Mouse (Mus musculus) hematopoietic stem cell, adult 5-6 weeks (primary cell): Measurements from ENCODE around the gene Prr5l. TPM values are rescaled to one million over a fixed set of nuclear protein-coding genes. Genes with fewer than 3 reads are reported as not detected.

Experiments
- ATAC-seq, 2 experiments: fragments of 125-278 bp in 1 of 2; replicated peaks in 1 of 2; 2 replicates each; pipeline ENCODE4 v1.8.0; 2016 to 2017; ENCODE audit warnings: inconsistent platforms in 2 of 2, mild to moderate bottlenecking in 2 of 2, moderate number of reproducible peaks in 2 of 2, low read depth in 1 of 2, moderate TSS enrichment in 1 of 2; ENCODE audit not compliant: low FRiP score in 2 of 2, poor library complexity in 2 of 2, severe bottlenecking in 2 of 2, insufficient read depth in 1 of 2, low TSS enrichment in 1 of 2
- total RNA-seq: library from RNA; stranded (forward); fragments of 172-1452, 232-1000 nt; gene quantifications from 2 replicates; pipeline ENCODE4 v1.2.3, GENCODE M21; 2017

Gene Prr5l
- 0.69 and 2.2 TPM in 2 replicates for total RNA-seq

DNA sequence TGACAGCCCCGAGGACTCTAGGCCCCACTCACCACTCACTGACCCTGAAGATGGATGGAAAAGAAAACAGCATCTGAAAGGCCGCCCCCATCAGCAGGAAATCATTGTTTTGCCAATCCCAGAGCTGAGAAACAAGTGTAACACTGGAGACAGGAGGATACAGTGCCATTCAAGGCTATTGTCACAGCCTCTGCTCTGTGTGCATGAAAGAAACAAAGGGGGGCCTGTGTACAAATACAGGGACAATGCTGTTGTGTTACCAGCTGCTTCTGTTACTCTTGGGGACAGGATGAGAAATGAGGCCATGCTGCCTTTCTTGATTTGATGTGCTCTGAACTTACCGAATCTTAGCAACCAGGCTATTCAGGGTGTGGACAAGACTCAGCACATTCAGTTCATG is at the start of gene Prr5l:
Prr5l (minus strand) TSS at position 30 of the 400 bp plus-strand sequence.
- no peak for ATAC-seq

DNA sequence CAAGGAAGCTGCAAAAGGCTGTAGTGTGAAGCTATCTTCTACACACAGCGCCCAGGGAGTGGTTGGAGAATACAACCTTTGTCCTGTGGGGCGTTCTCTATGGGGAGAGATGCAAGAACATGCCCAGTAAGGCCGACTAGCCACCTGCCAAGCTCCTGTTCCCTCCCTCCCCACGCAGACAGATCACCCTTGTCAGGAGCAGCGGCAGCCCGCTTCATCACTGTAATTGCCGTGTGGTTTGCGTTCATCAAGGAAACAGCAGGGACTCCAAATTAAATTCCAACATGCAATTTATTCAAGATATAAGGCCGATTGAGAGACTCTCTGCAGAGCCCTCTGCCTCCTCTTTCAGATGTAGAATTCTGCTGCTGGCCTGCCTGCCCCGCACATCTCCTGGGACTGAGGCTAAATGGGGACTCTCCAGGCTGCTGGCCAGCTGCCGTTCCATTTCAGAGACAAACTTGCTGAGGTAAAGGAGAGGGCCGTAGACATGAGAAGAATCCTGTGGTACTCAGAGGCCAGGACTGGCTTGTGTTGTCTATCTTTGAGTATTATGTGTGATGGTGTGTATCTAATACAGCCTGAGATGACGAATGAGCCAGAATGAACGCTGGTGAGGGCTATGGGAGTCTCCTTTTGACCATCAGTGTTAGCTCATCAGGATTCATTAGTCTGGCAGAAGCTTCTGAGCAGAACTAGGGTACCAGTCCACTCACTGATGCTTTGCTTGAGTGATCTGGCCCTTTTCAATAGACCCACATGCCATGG is 49.5 kb upstream of the Prr5l start:
- ATAC-seq, result no peak

DNA sequence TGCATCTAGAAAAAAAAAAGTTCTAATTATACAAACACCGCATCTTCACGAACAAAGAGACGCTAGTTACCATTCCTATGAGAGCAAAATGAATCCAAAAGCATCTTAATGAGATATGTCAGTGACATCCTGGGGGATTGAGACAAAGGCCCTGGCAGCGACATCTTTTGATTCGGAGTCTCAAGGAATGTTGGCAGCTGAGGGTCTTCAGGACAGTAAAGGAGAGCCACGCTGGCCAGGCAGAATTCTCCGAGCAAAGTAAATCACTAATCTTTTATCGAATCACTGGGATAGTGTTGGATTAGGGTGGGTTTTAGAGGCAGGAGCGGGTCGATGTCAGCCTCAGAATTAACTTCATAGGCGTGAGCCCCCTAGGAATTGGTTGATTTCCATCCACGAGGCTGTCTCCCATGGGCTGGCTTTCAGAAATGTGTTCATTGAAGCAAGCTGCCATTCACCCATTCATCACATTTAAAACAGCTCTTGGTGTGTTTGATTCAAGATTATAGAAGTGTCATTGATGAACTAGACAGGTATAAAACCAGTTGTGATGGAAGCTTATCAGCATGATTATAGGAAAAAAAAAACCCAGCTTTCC is 42.9 kb upstream of the Prr5l start:
- ATAC-seq, result no peak

DNA sequence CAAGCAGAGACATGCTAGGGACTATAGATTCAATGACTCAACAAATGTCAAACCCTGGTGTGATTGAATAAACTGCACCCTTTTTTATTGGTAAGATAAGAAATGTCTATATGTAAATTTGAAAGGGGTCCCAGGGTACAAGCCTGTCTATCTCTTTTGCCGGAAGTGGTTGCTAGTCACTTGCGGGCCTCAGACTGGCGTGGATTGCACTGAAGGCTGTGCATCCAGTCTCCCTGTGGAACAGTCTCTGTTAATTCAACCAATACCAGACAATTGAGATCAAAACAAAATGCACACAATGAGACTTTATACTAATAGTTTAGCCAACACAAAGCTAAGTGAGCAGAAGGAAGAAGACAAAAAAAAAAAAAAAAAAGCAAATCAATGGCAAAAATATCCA is 42.4 kb upstream of the Prr5l start:
- no peak for ATAC-seq

DNA sequence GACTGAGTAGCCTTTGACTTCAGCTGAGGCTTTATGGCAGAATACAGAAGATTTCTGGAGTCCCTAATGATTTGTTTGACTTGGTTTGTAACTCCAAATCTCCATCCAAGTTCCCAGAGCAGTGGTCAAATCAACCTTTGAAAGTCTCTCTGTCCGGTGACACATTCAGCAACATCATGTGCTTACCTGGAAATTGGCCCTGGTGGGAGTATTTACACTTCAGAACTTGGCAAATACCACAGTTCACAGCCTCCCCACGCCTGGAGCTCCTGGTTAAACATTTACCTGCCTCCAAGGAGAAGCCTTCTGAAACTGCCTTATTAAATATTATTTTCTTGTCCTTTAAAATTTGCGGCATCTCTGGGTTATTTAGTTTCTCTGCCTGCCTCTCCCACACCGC is 40.4 kb upstream of the Prr5l start:
- no peak for ATAC-seq

DNA sequence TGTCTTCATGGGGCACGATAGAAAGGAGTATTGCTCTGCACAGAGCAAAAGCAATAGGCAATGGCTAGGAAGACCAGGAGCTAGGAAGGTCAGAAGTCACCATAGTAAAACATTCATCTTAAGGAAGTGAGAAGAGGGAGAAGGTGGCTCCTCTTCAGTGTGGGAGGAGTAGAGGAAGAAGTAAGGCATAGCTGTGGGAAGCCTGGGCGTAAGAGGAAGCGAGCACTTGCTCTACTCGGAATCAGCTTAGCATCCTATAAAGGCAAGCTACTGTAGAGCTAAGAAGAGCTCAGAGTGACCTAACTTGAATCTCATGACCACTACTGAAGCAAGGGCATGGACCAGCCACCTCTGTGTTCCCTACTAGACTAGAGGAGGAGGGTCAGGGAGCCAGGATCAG is 39.5 kb upstream of the Prr5l start:
- no peak for ATAC-seq

DNA sequence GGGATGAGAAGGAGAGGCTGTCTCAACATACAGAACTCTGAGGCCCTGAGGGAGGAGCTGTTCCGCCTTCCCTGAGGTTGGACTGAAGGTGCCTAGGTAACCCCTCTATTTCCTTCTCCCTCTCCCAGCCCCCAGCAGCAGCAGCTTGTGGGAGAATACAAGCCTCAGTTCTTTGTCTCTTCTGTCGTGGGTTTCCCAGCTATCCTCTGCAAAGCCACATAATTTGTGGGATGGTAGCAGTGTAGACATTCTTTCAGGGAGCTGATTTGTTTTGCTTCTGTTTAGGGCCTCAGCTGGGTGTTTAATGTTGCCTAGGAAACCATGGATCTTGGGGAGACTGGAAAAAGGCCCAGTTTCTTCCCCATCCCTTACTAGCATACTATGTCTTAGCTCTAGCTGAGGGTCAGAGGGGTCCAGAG is 37.3 kb upstream of the Prr5l start:
- no peak for ATAC-seq

DNA sequence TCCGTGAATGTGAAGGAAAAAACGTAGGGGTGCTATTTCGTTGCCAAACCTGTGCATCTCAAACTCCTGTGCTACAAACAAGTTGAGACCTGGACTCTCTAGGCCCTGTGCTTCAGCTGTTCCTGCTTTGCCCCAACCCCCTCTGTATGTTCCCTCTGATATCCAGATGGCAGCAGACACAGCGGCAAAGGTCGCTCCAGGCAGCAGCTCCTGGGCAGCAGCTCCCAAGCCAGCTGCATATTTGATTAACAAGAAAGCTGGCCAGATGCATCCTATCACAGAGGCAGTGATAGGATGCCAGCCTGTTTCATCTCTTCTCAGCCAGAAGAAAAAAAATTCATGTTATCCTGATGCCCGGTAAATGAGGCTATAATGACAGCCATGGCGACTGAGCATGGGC is 35.7 kb upstream of the Prr5l start:
- no peak for ATAC-seq

DNA sequence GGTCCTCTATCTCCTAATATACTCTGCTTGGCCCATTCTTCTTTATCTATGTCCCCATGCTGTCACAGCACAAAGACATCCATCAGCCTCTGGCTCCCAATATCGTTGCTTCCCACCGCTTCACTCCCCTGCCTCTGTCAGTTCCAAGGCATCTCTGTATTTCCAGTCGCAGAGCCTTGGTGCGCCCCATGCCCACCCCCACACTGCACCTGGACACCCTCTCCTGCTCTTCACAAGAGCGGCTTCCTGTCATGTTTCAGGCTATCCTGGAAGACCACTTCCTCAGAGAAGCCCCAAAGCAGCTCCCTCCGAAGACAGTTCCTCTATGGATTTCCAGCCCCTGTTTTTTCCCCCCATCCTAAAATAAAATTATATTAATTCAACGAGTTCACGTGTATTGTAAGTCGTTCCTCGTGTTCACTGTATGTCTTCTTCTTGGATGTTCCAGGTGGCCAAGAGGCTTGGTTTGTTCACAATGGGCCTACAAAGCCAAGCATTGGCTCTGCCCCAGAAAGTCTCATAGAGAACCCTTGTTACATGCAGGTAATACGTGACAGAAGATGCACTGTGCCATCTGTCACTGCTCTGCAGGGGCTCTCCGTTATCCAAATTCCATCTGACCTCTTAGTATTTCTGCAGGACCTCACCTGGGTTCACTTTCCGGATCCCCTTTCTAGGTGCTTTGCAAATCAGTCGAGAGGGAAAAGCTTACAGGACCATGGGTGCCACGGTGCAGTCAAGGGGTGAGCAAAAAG is 26.7 kb upstream of the Prr5l start:
- no peak for ATAC-seq

DNA sequence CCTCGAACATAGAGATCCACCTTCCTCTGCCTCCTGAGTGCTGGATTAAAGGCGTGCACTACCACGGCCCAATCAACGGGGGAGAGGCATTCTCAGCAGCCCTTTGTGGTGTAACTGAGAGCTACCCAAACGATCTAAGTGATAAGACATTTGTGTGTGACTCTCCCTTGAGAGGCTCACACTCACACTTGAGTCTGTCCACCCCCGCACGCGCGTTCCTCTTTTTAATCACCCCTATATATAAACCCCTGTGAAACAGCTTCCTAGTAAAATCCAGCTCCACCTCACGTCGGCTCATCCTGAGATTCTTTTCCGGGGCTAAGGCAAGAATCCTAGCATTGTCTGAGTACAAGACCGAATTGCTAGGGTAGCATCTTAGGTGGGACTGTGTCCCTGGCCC is 25.9 kb upstream of the Prr5l start:
- no peak for ATAC-seq

DNA sequence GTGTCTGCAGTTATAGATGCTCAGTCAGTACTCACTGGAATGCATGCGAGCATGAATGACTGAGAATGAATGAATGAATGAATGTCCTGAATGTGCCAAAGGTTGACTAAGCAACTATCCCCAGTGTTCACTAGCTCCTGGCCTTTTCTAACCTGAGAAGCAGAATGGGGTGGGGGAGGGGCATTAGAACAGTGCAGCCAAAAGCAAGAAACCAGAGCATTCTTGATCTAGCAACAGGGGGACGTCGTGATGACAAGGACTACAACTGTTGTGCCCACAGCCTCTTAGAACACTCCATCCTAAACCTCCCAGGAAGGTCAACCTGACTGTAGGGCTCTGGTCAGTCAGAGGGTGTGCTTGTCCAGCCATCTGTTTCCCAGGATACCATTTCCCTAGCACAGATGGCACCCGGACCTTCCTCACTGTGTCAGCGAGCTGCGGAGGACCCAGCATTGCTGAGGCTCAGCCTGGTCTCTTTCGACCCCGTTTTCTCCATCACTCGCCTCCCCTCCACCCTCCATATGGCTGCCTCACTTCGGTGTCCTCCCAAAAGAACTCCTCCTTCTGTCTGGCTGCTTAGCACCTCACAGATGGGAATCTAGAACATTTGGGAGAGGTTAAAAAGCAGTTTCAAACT is 24.7 kb upstream of the Prr5l start:
- ATAC-seq, result no peak

DNA sequence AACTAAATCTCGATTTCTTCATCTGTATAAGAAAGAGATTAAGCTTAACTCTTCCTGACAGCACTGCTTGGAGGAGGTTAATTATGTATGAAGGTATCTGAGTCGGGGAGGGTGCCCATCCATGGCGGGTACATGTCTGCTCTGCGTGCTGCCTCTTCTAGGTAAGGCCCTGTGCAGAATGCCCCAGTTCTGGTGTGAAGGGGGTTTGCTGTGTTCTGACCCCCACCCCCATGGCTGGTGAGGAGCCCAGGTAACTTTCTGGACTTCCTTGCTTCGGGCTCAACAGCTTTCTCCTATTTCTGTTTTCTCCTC is 23.5 kb upstream of the Prr5l start:
- ATAC-seq, result no peak

DNA sequence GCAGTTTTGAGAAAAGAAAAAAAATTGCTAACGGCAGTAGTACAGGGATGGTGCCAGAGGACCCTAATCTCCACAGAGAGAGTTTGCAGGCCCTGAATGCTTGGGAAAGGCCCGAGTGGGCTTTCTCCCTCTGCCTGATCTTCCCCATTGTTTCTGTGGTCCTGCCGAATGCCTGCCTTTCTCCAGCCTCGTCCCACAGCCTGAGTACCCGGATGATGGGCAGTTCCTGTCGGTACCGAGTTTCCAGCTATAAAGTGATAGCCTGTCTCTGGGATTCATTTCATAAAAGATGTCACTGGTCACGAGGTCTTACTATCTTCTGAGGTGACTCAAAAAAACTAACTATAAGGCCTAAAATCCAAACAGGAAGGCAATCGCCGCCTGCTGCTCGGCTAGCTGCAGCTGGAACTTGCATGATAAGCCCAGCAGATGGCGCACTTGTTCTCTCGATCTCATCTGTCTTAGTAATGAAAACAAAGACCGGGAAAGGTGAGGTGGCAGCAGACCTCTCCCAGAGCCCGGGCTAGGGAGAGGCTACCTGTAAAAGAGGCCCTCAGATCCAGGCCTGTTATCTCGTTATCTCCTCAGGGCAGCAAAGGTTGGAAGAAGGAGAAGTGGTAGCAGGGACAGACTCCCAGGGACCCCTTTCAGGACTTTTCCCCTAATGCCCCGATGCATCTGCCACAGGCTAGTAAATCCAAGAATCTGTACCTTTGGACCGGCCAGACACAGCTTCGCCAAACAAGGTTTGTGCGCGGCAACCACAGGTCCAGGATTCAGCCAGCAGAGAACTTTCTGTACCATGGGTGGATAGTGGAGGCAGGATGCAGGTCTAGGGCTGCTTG is 22.9 kb upstream of the Prr5l start:
- ATAC-seq, result peak; percentile 62 to 76

DNA sequence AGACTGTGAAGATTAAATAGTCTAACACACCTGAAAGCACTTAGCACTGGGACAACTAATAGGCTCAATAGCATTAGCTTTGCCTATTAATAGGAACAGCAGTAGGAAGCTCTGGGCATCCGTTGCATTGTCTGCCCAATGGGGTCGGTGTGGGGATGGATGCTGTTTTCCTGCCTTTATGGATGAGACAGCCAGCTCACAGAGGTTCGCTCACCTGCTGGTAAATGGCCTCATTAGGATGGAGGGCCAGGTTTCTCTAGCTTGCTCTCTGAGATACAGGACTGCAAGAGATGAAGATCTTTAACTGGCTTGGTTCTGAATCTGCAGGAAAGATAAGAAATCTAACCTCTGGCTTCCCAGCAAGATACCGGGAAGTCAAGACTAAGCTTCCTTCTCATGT is 19.4 kb upstream of the Prr5l start:
- ATAC-seq, result no peak

DNA sequence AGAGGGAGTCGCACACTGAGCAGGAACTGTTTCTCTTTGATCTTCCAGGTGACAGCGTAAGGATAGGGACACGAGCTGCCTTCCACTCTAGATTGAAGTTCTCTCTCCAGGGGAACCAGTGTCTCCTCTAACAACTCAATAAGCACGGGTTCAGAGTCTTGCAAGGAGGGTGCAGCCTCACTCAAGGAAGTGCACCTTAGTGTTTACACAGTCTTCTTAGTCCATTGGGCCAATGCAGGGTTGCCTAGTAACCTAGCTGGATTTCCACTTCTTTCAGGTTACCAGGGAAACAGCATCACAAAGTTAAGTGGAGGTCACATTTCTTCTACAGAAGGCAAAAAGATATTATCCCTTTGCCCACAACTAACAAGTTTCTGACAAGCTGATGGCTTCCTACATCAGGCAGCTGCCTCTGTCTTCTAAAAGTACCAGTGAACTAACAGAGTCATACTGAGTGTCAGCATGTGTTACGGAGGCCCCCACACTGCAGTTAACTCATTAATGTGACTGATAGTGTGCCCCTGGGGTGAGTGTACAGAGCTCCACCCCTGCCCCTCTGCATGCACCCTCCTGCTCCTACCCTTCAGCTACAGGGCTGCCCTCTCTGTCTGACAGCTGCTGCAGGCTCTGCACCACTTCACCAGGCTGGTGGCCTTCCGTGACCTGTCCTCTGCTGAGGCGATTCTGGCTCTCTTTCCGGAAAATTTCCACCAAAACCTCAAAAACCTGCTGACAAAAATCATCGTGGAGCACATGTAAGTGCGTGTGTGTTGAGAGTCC is 13.8 kb upstream of the Prr5l start:
- ATAC-seq, result no peak

DNA sequence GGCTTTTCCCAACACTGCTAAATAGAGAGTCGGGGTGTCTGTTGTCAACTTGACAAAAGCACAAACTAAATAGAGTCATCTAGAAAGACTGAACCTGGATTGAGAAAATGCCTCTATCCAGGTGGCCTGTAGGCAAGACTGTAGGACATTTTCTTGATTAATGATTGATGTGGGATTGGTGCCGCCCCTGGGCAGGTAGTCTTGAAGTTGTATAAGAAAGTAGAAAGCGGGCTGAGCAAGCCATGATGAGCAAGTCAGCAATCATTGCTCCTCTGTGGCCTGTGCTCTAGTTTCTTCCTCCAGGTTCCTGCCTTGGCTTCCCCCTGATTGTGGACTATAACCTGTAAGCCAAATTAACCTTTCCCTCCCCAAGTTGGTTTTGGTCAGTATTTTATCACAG is 11.3 kb upstream of the Prr5l start:
- no peak for ATAC-seq

DNA sequence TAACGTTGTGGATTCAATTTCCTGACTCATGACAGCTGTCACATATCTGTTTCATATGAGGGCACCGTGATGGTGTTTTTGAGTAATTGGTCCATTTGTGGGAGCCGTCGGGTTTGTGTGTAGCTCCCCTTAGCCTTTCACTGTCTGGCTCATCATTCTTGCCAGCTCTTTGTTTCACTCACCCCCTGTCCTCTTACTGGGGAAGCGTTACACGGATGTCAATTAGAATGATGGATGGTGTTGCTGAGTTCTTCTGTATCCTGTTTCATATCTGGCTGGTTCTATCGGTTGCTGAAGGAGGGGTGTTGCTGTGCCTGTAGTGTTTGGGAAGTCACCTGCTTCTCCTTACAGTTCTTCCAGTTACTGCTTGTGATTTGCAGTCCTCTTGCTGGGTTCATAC is 8.3 kb upstream of the Prr5l start:
- ATAC-seq, result no peak
